In the genomic region with DNA sequence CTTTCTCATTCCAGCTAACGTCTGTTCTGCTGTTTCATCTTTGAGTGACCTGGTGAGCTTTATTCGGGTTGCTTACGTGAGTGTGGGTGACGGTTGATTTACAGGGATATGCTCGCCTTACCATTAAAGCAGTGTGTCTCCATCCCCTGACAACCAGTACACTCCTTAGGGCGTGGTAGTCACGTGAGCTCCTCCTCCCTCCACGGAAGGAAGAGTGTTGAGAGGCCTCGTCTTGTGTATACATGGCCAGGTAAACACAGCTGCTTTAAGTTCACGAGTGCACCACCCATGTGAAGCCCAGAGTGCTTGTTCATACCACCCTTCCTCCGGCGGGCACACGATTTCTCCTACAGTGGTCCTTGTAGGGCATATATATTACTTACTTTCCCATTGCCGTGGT, we compare ENCODE assay signal across 27 mouse cellular contexts. TPM values are rescaled to one million over a fixed set of nuclear protein-coding genes. Genes with fewer than 3 reads are reported as not detected.
A peak's percentile ranks its signal among the peaks of the same experiment; 100 is the strongest.
DNase-seq lines count a peak whose midpoint lies in the region; ATAC-seq and TF ChIP-seq lines count a peak whose summit lies in the region.
"Had no signal": no experiment of that assay in that cellular context is flagged by ENCODE, and none has a peak within 500 bp of the region (broad histone marks: within the 10 kb centered on the region; RNA-seq: fewer than 3 reads in every experiment).

No protein-coding gene starts in this region.

- H3K36me3 ChIP-seq in intestine, embryonic 15.5 days: peaks cover 10% of the 10 kb centered on the region
- H3K36me3 ChIP-seq in stomach, embryonic 16.5 days (ENCODE audit: control insufficient read depth, insufficient read depth, low read length): peaks cover 8% of the 10 kb centered on the region
- peaks cover 28% of the 10 kb centered on the region for H3K36me3 ChIP-seq in midbrain, postnatal 0 days (ENCODE audit: insufficient read depth, low read length)

- ATAC-seq in intestine, embryonic 15.5 days: peak; percentile 47; the same call in 1 of the 2 replicates
- ATAC-seq in stomach, embryonic 16.5 days (ENCODE audit: insufficient read depth, low FRiP score): peak; percentile 82; the same call in 1 of the 2 replicates
- ATAC-seq in midbrain, postnatal 0 days (ENCODE audit: low FRiP score): no peak
- ATAC-seq: forebrain, embryonic 13.5 days; forebrain, embryonic 16.5 days had no signal

- TF ChIP-seq CTCF in midbrain, postnatal 0 days (IDR thresholded peaks at IDR 0.05): no peak

- DNase-seq in lung, adult 18-20 months: peak; percentile 18 to 34
- no peak for DNase-seq in lung, postnatal 10 days
- DNase-seq in large intestine, adult 2 months (ENCODE audit: low read depth, low spot score): peak; percentile 84
- no peak for DNase-seq in midbrain, postnatal 0 days (ENCODE audit: low spot score)
- no peak for DNase-seq in layer of hippocampus, adult 9-10 months (ENCODE audit: low spot score)
- DNase-seq in gastrocnemius, postnatal 10 days: no peak
- DNase-seq: adrenal gland, postnatal 10 days; adrenal gland, postnatal 36 days; cerebellum, adult 18-20 months; cerebellum, adult 9-10 months; cerebellum, postnatal 14 days; gastrocnemius, postnatal 14 days had no signal

- 56% methylated on average over 14 of the region's 14 CpGs for WGBS in intestine, embryonic 15.5 days
- WGBS in large intestine, adult 2 months: 29% methylated on average over 14 of the region's 14 CpGs
- 43% methylated on average over 14 of the region's 14 CpGs for WGBS in stomach, embryonic 16.5 days
- 91% methylated on average over 14 of the region's 14 CpGs for WGBS in midbrain, postnatal 0 days

- no peaks in the 10 kb centered on the region for H3K4me1 ChIP-seq in intestine, embryonic 15.5 days (replicated peaks)
- no peaks in the 10 kb centered on the region for H3K4me1 ChIP-seq in stomach, embryonic 16.5 days (ENCODE audit: control insufficient read depth, insufficient read depth, low read length)
- H3K4me1 ChIP-seq in midbrain, postnatal 0 days (ENCODE audit: insufficient read depth, low read length): no peaks in the 10 kb centered on the region
- H3K4me1 ChIP-seq: forebrain, embryonic 10.5 days; forebrain, embryonic 13.5 days; hindbrain, embryonic 13.5 days had no signal

- no peak overlapping the region for H3K4me2 ChIP-seq in intestine, embryonic 15.5 days (replicated peaks)
- no peak overlapping the region for H3K4me2 ChIP-seq in stomach, embryonic 16.5 days (ENCODE audit: low read depth, low read length)
- no peak overlapping the region for H3K4me2 ChIP-seq in midbrain, postnatal 0 days (ENCODE audit: low read depth, low read length, poor library complexity, severe bottlenecking)
- H3K4me2 ChIP-seq: forebrain, embryonic 13.5 days; heart, embryonic 11.5 days; hindbrain, embryonic 13.5 days had no signal

- H3K9ac ChIP-seq in intestine, embryonic 15.5 days: no peak overlapping the region
- no peak overlapping the region for H3K9ac ChIP-seq in stomach, embryonic 16.5 days (ENCODE audit: low read length)
- no peak overlapping the region for H3K9ac ChIP-seq in midbrain, postnatal 0 days (replicated peaks; ENCODE audit: low read length, poor library complexity, severe bottlenecking)
- H3K9ac ChIP-seq: forebrain, embryonic 13.5 days; hindbrain, embryonic 13.5 days had no signal

- H3K27ac ChIP-seq in intestine, embryonic 15.5 days: no peak overlapping the region
- H3K27ac ChIP-seq in stomach, embryonic 16.5 days (ENCODE audit: low read length): no peak overlapping the region
- H3K27ac ChIP-seq in midbrain, postnatal 0 days (ENCODE audit: low read depth, low read length): no peak overlapping the region
- H3K27ac ChIP-seq: forebrain, embryonic 10.5 days; forebrain, embryonic 13.5 days; hindbrain, embryonic 13.5 days had no signal

- no peaks in the 10 kb centered on the region for H3K27me3 ChIP-seq in intestine, embryonic 15.5 days (replicated peaks)
- H3K27me3 ChIP-seq in stomach, embryonic 16.5 days (ENCODE audit: control insufficient read depth, insufficient read depth, low read length): no peaks in the 10 kb centered on the region
- no peaks in the 10 kb centered on the region for H3K27me3 ChIP-seq in midbrain, postnatal 0 days (ENCODE audit: insufficient read depth, low read length)
- H3K27me3 ChIP-seq: CH12.LX; forebrain, embryonic 13.5 days; hindbrain, embryonic 13.5 days; Patski had no signal

- H3K9me3 ChIP-seq in intestine, embryonic 15.5 days: no peaks in the 10 kb centered on the region
- H3K9me3 ChIP-seq in stomach, embryonic 16.5 days (replicated peaks; ENCODE audit: control insufficient read depth, low read length): no peaks in the 10 kb centered on the region
- no peaks in the 10 kb centered on the region for H3K9me3 ChIP-seq in midbrain, postnatal 0 days (ENCODE audit: low read length)
- H3K9me3 ChIP-seq: forebrain, embryonic 10.5 days; forebrain, embryonic 13.5 days; G1E; hindbrain, embryonic 13.5 days had no signal

- no peak overlapping the region for H3K4me3 ChIP-seq in intestine, embryonic 15.5 days (replicated peaks)
- no peak overlapping the region for H3K4me3 ChIP-seq in stomach, embryonic 16.5 days (replicated peaks; ENCODE audit: low read length)
- H3K4me3 ChIP-seq in midbrain, postnatal 0 days (ENCODE audit: low read depth, low read length): no peak overlapping the region
- H3K4me3 ChIP-seq: forebrain, embryonic 10.5 days; forebrain, embryonic 13.5 days; hindbrain, embryonic 13.5 days had no signal

RNA-seq across cellular contexts. Expression of a gene that starts 33.6 kb away (rescaled TPM):
- 12.8 and 13.8 TPM in 2 replicates for polyA plus RNA-seq in intestine, embryonic 15.5 days (2015; fragmentation: Nextera tagmentation; extraction: Ambion mirVana)
- 17.1 and 26.8 TPM in 2 replicates for polyA plus RNA-seq in large intestine, adult 2 months (2012; rRNA removed)
- 4.8 and 8.8 TPM in 2 replicates for polyA plus RNA-seq in stomach, embryonic 16.5 days (2015; fragmentation: Nextera tagmentation; extraction: Ambion mirVana)
- 4.6 TPM in 1 of 2 replicates, not detected in the other for total RNA-seq in midbrain, postnatal 0 days (2014; rRNA removed)
- 1.5 and 1.8 TPM in 2 replicates for polyA plus RNA-seq in midbrain, postnatal 0 days (2015; fragmentation: Nextera tagmentation; extraction: Ambion mirVana)
- 1 to 10 TPM in 1 of 2 experiments, under 1 TPM in 1; 0.65 to 1.2 TPM for total RNA-seq in gastrocnemius, postnatal 10 days (2021)
- total RNA-seq: gastrocnemius, adult 18-20 months had no signal

RNA-seq across cellular contexts. Expression of a gene that starts 39.9 kb away (rescaled TPM):
- 8.0 and 8.8 TPM in 2 replicates for polyA plus RNA-seq in intestine, embryonic 15.5 days (2015; fragmentation: Nextera tagmentation; extraction: Ambion mirVana)
- polyA plus RNA-seq in large intestine, adult 2 months (2012; rRNA removed): 8.5 and 16.9 TPM in 2 replicates
- 4.4 and 5.0 TPM in 2 replicates for polyA plus RNA-seq in stomach, embryonic 16.5 days (2015; fragmentation: Nextera tagmentation; extraction: Ambion mirVana)
- total RNA-seq in midbrain, postnatal 0 days (2014; rRNA removed): 35.3 and 37.6 TPM in 2 replicates
- polyA plus RNA-seq in midbrain, postnatal 0 days (2015; fragmentation: Nextera tagmentation; extraction: Ambion mirVana): 10.7 and 12.0 TPM in 2 replicates
- total RNA-seq in gastrocnemius, postnatal 10 days (2021): 10 to 100 TPM; 16.6 to 19.2 TPM

RNA-seq across cellular contexts. Expression of a gene that starts 42.9 kb away (rescaled TPM):
- 0.21 and 0.32 TPM in 2 replicates for polyA plus RNA-seq in intestine, embryonic 15.5 days (2015; fragmentation: Nextera tagmentation; extraction: Ambion mirVana)
- polyA plus RNA-seq in large intestine, adult 2 months (2012; rRNA removed): not detected in 2 replicates
- 0.44 TPM in 1 of 2 replicates, not detected in the other for polyA plus RNA-seq in stomach, embryonic 16.5 days (2015; fragmentation: Nextera tagmentation; extraction: Ambion mirVana)
- 4.5 and 5.8 TPM in 2 replicates for total RNA-seq in midbrain, postnatal 0 days (2014; rRNA removed)
- 6.9 and 7.2 TPM in 2 replicates for polyA plus RNA-seq in midbrain, postnatal 0 days (2015; fragmentation: Nextera tagmentation; extraction: Ambion mirVana)
- not detected for total RNA-seq in gastrocnemius, postnatal 10 days (2021)
- total RNA-seq: adrenal gland, adult 18-20 months; adrenal gland, postnatal 10 days; adrenal gland, postnatal 36 days; CH12.LX; gastrocnemius, adult 18-20 months; gastrocnemius, postnatal 14 days; heart, adult 8-10 months; heart, postnatal 25 days; hematopoietic stem cell, adult 5-6 weeks had no signal
- polyA plus RNA-seq: G1E, Patski had no signal

Comparison
In these comparisons a context has a peak if more than half of its experiments do, and no peak if none do; other contexts are left out.
1. DNase-seq: peak in lung, adult 18-20 months (2 of 2) and large intestine, adult 2 months (single experiment); none in lung, postnatal 10 days (single experiment), midbrain, postnatal 0 days (single experiment), layer of hippocampus, adult 9-10 months (single experiment) and gastrocnemius, postnatal 10 days (single experiment).